Mouse (Mus musculus) liver, adult (tissue): ENCODE measurements around the gene Gm14597.
"Not testable (repeated sequence)": the region's sequence is repeated elsewhere in the genome, so short reads cannot be mapped to it uniquely, and the experiment has no call there.

ENCODE experiments used
- GATA4 ChIP-seq: IDR thresholded peaks from 2 replicates; pipeline ENCODE4 v1.6.1; 2014; ENCODE audit warnings: mild to moderate bottlenecking, low read length; ENCODE audit not compliant: insufficient replicate concordance

Gm14597 gene

GRCm38 (mm10) chrX:53608879-53609278 lies at the start of gene Gm14597:
Gm14597 (minus strand) TSS chrX:53608979.
- not testable (repeated sequence) for TF ChIP-seq GATA4

- TF ChIP-seq GATA4, result no peak
These were observed 37.1 kb upstream of the Gm14597 start for GRCm38 (mm10) chrX:53645885-53646284.

GRCm38 (mm10) chrX:53642980-53643961 lies 34.5 kb upstream of the Gm14597 start, which contains the start of gene Rtl8a:
Rtl8a (minus strand) TSS chrX:53643682.
- not testable (repeated sequence) for TF ChIP-seq GATA4

DNA sequence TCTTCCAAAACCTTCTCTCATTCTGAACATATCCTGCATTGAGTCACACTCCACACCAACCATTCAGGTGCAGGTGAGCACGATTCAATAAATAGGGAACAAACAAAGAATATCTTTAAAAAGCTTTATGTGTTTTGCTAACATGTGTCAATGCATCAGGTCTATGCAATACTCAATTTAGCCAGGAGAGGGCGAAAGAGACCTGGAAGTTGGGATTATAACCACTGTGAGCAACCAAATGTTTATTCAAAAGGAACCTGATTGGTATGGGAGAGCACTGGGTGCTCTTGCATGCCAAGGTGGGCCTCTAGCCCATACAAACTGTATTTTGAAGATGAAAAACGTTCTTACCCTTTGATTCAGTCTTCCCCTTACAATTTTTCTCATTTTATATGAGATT lies 1.8 kb upstream of the Gm14597 start:
- TF ChIP-seq GATA4, result no peak

DNA sequence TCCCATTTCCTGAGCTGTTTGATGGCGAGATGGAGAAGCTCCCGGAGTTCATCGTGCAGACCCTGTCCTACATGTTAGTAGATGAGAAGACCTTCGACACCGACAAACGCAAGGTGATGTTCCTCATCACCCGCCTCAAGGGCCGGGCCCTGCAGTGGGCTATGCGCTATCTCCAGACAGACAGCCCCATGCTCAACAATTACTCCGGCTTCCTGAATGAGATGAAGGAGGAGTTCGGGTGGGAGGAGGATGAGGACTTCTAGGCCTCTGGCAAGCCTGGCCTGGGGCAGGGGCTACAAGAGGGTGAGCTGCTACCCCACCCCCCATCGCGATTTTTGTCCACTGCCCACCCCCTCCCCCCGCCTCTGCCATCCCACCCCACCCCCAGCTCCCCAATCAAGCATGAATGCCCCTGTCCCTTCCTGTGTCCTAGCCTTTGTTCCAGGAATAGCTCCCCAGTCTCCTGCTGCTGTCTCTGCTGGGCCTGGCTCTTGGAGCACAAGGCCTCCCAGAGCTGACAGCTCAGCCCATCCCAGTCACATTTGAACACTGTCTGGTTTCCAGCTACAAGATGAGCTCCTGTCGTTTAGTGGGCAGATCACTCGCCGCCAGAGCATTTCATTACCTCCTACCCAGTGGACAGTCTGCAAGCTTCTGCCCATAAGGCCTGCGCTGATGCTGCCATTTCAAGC lies 511 bp downstream of the Gm14597 start:
- TF ChIP-seq GATA4, result no peak

GRCm38 (mm10) chrX:53607242-53608121 lies 1.3 kb downstream of the Gm14597 start, which contains the start of gene Rtl8c:
Rtl8c (plus strand) TSS chrX:53608032.
- TF ChIP-seq GATA4, result no peak

- no peak for TF ChIP-seq GATA4
These were observed 29.5 kb downstream of the Gm14597 start for GRCm38 (mm10) chrX:53579311-53579710.
